Mouse (Mus musculus) cortical plate, adult 2 months (tissue): ENCODE data around the gene BC052040.

Experiments
- CTCF ChIP-seq: fragments of 200-500 bp; IDR thresholded peaks from 2 replicates; pipeline ENCODE4 v1.5.1; 2011; ENCODE audit warnings: mild to moderate bottlenecking, control low read depth, low read length; ENCODE audit not compliant: insufficient read depth; ENCODE audit errors: extremely low read depth
- POLR2A ChIP-seq: fragments of 200-500 bp; IDR thresholded peaks from 2 replicates; pipeline ENCODE4 v1.6.1; 2011; ENCODE audit warnings: mild to moderate bottlenecking, low read length, control low read depth; ENCODE audit not compliant: insufficient read depth; ENCODE audit errors: extremely low read depth

DNA sequence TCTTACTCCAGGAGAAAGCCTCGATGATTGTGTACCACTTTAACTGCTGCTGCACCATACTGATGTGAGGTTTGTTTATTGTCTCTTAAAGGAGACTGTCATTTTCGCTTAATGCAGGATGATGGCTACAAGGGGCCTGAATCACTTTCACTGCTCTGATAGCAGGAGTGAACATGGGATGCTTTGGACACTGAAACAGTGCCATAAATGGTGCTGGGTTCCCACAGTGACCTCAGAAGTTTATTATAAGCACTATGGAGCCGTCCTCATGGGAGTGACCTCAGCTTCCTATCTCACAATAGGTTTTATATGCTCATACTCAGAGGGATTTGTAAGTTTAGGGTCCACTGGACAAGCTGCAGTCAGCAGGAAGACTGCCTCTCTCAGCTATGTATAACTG is 149.7 kb downstream of the BC052040 start:
- TF ChIP-seq CTCF (no peak), POLR2A (no peak)
